Mouse (Mus musculus): ENCODE results near the gene Gp1ba. TPM values are rescaled to one million over a fixed set of nuclear protein-coding genes. Genes with fewer than 3 reads are reported as not detected.
A peak's percentile ranks its signal among the peaks of the same experiment; 100 is the strongest.

Gp1ba gene
- 30.8 and 34.3 TPM in 2 replicates for polyA plus RNA-seq (2012)

DNA sequence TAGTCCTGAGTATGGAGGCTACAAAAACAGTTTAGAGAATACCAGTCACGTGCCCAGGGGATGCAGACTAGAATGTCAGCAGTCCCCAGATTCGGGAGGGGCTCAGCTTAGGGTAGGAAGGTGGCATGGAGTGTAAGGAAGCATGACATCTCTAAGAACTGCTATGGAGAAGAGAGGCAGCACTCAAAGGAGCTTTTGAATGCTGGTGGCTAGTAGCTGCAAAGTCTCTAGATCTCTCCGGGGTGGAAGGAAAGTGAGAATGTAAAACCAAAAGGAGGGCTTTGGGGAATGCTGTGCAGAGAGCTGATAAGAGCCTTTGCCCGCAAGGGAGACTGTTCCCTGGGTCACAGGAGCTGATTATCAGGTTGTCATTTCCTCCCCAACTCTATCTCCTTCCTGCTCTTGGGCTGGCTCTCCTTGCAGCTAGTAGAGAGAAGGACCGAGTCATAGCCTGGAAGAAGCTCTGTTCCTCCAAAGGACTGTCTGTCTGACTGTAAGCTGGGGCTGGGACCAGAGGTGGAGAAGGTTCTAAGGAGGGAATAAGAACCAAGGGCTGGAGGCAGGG, at the start of gene Gp1ba:
Gene Gp1ba (plus strand): TSS at position 409 of the 565 bp plus-strand sequence.
- TF ChIP-seq GATA1 (IDR thresholded peaks at IDR 0.05; ENCODE audit: low read length), result peak; percentile 99

DNA sequence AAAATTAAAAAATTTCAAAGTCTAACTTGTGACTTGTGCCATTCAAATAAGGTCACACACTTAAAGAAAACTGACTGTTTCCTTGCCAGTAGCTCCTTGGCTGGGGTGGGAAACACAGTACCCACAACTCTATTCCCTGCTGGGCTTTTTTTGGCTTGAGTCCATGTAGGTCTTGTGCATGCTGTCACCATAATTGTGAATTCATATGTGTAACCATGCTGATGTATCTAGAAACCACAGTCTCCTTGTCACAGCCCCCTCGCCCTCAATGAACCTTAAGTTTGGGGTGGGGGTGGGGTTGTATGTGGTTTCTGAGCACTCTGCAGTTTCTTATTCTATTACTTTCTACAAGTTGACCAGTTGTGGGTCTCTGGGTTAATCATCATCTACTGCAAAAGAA, 47.2 kb upstream of the Gp1ba start:
- no peak for TF ChIP-seq GATA1 (IDR thresholded peaks at IDR 0.05; ENCODE audit: low read length)

DNA sequence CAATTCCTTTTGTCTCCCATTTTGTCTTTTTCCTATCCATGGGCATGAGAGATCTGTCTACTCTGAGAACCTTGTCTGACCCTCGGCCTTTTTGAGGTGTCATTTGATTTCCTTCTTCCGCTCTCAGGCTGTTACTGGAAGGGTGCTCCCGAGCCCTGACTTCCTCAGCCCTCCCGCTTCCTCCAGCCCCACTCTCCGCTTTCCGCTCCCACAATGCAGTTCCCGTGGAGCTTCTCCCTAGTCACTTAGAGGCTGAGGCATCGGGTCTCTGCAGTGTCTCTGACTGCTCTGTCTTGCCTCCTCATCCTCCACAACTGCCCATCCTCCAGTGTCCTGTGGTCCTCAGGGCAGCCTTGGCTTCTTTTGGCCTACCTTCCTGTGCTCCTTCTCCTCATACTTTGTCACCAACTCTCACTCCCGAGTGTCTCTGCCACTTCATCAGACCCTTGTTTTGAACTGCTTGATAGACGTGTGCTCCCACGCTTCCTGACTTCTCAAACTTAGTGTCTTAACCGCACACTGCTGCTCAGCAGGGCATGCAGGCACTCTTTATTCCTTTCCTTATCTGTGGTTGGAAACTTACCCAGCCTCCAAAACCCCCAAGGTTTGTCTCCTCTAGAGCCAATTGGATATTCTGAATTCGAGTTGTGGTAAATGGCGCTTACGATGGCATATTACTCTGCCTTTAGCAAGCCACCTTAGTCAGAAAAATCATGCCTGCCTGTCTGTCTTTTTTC, 44.5 kb upstream of the Gp1ba start:
- TF ChIP-seq GATA1 (IDR thresholded peaks at IDR 0.05; ENCODE audit: low read length), result no peak

DNA sequence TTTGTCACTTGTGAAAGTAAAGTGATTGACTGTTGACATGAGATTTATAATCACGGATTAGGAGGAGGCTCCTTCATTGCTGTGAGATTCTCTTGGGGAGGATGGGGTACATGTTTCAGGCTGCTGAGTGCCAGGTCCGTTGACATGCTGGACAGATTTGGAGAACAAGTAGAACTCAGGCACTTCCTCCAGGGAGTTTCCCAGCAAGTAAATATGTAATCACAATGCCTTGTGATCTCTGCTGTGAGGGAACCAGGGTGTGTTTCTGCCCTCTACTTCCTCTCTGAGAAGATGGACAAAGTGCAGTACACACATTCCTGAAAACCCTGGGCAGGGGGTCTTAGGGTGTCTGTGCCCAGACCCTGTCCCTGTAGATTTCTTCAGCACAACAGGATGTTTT, 43.3 kb upstream of the Gp1ba start:
- TF ChIP-seq GATA1 (IDR thresholded peaks at IDR 0.05; ENCODE audit: low read length), result no peak

DNA sequence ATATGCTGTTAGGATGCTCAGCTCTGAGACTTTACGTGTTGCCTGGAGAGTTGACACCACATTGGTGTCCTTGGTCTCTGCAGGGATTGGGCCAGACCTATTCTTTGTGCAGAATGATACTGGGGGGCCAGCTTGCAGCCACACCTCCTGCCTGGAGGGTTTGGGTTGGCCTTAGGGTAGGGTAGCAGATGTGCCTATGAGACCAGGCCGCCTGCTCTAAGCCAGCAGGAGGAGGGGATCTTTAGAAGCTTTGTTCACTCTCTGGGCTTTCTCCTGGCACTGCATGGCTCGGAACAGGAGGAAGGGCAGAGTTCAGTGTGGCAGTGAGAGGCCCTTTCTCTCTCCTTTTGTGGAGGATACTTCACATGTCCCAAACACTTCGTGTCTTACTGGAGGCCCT, 42.8 kb upstream of the Gp1ba start:
- TF ChIP-seq GATA1 (IDR thresholded peaks at IDR 0.05; ENCODE audit: low read length), result no peak

DNA sequence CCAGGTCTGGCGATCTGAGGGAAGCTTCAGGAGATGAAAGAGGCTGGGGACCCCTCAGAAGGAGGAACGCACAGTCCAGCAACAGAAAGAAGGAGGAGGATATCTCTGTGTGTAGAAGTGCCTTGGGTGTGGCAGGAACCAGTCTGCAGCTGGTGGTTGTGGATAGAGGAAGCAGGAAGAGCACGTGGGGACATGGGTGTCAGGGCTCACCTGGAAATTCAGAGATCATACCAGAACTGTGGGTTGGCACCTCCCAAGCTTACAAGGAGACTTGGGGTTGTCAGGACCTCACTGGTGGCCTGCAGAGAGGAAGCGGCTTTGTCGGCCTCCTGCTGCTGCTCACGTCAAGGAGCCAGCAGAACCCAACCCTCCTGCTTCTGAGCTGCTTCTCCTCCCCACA, 41.6 kb upstream of the Gp1ba start:
- no peak for TF ChIP-seq GATA1 (IDR thresholded peaks at IDR 0.05; ENCODE audit: low read length)

DNA sequence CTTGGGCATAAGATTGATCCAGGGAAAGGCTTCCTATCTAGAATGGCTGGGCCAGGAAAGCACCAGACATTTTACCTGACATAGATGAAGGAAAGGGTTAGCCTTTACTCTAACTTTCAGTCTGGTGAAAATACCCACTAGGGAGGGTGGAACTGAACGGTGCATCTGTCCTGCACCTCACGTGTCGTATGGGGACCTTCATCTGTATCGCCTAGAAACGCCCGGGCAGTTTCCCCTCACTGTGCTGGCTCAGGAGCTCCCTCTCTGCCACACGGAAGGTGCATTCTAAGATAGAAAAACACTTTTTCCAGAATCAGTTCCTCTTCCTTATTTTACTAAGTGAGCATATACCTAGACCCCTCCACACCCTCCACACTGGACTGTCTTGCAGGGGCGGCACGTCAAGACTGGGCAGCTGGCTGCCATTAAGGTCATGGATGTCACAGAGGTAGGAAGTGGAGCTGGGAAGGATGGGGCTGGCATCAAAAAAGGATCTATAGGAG, 40.4 kb upstream of the Gp1ba start:
- TF ChIP-seq GATA1 (IDR thresholded peaks at IDR 0.05; ENCODE audit: low read length), result no peak

DNA sequence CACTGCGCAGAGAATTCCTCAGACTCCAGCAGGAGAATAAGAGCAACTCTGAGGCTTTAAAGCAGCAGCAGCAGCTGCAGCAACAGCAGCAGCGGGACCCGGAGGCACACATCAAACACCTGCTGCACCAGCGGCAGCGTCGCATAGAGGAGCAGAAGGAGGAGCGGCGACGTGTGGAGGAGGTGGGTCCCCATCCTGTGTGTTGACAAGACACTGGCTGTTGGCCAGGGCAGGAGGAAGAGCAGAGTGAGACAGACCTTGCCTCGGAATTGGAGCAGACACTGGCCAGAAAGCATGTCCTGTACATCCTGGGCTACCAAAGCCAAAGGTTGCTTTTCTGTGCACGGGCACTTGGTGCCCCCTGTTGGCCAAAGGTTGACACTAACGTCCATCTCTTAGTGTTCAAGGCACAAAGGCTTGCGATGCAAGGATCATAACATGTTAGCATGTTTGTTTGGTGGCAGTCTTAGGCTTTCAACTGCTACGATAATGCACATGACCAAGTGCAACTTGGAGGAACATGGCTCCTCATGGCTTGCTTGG, 33.8 kb upstream of the Gp1ba start:
- TF ChIP-seq GATA1 (IDR thresholded peaks at IDR 0.05; ENCODE audit: low read length), result no peak

DNA sequence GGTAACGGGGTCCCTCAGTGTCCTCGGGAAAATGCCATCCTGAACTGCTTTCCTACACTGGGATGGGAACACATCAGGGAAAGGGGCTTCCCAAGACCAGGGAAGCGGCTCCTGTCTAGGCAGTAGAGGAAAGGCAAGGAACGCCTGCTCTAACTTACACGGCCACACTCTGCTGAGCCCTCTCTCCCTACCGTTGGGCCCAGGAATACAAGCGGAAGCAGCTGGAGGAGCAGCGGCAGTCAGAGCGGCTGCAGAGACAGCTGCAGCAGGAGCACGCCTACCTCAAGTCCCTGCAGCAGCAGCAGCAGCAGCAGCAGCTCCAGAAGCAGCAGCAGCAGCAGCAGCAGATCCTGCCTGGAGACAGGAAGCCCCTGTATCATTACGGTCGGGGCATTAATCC, 32.2 kb upstream of the Gp1ba start:
- no peak for TF ChIP-seq GATA1 (IDR thresholded peaks at IDR 0.05; ENCODE audit: low read length)

DNA sequence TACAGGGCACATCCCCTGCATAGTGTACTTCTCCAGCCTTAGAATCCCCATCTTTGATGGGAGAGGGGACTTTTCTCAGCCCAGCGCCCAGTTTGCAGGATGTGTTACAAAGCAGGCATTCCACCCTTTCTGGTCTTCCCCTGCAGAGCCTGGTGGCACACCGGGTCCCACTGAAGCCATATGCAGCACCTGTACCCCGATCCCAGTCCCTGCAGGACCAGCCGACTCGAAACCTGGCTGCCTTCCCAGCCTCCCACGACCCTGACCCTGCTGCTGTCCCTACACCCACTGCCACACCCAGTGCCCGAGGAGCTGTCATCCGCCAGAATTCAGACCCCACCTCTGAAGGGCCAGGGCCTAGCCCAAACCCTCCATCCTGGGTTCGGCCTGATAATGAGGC, 31.3 kb upstream of the Gp1ba start:
- no peak for TF ChIP-seq GATA1 (IDR thresholded peaks at IDR 0.05; ENCODE audit: low read length)

DNA sequence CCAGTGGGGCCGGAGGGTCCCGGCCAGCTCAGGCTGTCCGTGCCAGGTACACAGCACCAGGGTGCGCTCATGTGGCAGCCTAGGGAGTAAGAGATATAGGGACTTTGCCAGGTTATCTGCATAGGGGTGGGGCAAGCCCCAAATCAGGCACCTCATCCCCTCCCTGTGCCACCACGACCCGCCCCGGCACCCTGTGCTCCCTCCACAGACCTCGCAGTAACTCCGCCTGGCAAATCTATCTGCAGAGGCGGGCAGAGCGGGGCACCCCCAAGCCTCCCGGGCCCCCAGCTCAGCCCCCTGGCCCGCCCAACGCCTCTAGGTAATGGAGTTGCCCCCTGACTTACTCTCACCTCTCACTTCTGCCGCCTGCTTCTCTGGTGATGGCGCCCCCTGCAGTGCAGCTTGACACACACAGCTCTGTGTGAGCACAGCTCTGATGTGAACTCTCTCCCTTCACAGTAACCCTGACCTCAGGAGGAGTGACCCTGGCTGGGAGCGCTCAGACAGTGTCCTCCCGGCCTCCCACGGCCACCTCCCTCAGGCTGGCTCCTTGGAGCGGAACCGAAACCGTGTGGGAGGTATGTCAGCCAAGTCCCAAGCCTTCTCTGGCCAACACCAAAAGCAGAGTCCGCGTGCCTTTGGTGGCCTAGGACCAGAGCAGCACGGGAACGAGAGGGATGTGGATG, 30.4 kb upstream of the Gp1ba start:
- no peak for TF ChIP-seq GATA1 (IDR thresholded peaks at IDR 0.05; ENCODE audit: low read length)

DNA sequence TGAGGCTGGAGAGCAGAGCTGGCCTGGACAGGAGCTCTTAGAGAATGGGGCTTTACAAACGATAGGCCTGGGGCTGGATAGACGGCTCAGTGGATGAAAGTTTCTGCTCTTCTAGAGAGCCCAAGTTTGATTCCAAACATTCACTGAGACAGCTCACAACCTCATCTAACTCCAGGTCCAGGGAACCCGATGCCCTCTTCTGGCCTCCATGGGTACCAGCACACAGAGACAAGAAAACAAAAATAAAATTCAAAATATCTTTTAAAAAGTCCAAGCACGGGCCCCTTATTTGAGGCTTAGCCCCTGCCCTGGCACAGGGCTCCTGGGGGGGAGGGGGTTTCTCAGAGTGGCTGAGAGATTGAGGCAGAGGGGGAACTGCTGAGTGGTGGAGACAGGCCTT, 28.2 kb upstream of the Gp1ba start:
- TF ChIP-seq GATA1 (IDR thresholded peaks at IDR 0.05; ENCODE audit: low read length), result no peak

DNA sequence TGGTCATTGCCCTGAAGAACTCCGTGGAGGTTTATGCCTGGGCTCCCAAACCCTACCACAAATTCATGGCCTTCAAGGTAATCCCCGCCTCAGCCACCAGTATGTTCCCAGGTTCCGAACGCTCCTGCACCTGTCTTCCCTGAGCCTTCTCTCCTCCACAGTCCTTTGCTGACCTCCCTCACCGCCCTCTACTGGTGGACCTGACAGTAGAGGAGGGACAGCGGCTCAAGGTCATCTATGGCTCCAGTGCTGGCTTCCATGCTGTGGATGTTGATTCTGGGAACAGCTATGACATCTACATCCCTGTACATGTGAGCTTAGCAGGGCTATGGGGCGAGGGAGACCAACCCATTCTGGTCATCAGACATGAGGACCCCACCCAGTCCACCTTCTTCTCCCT, 26.4 kb upstream of the Gp1ba start:
- no peak for TF ChIP-seq GATA1 (IDR thresholded peaks at IDR 0.05; ENCODE audit: low read length)

DNA sequence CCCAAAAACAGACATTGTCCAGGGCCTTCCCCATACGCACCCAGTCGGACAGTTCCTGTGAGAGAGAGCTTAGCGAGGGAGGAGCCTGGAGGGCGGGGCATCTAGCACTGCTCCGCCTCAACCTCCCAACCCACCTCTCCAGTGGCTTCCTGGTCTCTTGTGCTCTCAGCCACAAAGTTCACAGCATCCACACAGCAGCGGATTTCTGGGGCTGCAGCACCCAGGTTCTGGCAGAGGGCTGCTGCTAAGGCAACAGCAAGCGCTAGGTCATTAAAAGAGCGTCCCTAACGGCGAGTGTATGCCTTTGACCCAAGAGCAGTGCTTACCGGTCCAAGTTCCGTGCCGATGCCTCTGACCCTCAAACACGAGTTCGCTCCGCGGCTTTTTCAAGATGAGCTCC, 23.8 kb upstream of the Gp1ba start:
- TF ChIP-seq GATA1 (IDR thresholded peaks at IDR 0.05; ENCODE audit: low read length), result no peak

DNA sequence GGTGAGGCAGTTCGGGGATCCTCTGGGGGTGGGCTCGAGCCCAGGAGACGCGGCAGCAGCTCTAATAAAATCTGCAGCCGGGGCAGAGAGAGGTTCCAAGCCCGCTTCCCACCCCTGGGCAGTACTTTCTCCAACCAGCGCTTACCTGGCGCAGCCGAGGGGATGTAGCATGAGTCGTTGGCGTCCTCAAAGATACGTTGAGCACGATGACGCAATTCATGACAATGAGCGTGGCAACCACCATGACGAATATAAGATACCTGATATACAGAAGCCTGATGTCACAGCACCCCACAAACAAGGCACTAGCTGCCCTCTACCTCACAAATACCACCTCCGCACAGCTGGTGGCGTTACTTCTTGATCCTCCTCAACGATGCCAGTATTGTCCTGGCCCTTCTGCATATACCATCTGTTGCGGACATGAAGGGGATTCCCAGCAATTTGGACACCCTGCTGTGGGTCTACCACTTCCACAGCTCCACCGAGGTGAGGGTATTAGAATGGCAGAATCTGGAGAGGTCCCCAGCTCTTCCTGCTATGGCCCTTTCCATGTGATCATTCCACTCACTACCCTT, 23.3 kb upstream of the Gp1ba start, which contains the start of gene 4930544D05Rik:
Gene 4930544D05Rik (plus strand): TSS at position 333 of the 578 bp plus-strand sequence.
- no peak for TF ChIP-seq GATA1 (IDR thresholded peaks at IDR 0.05; ENCODE audit: low read length)

DNA sequence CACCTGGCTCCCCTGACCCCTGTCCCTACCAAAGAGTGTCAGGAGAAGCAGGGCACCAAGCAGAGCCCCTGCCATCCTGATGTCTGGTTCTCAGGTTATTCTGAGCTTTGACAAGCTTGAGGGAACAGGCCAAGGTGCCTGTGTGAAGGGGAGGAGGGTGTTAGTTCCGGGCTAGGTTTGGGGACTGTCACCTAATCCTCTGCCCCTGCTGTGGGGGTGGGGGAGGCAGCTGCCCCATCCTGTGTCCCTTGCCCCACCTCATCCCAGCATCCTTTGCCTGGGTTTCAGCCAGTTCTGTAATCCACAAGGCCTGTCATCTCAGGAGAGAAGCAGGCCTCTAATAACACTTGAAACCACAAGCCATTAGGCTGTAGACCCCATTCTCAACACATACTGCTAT, 19.8 kb upstream of the Gp1ba start, which contains the start of gene Chrne:
Gene Chrne (minus strand): TSS at position 116 of the 400 bp plus-strand sequence.
- no peak for TF ChIP-seq GATA1 (IDR thresholded peaks at IDR 0.05; ENCODE audit: low read length)
